ENCODE assay signal across 7 mouse cellular contexts in genomic region chr6:87981030-87981485, GRCm38 (mm10). TPM values are rescaled to one million over a fixed set of nuclear protein-coding genes. Genes with fewer than 3 reads are reported as not detected.
DNase-seq lines count a peak whose midpoint lies in the region; ATAC-seq and TF ChIP-seq lines count a peak whose summit lies in the region.

No protein-coding gene starts in this region.

- ATAC-seq in forebrain, embryonic 11.5 days (replicated peaks; ENCODE audit: low FRiP score) = peak; percentile 34
- peak; percentile 47; the same call in 1 of the 2 replicates for ATAC-seq in kidney, embryonic 15.5 days (replicated peaks; ENCODE audit: low FRiP score)
- ATAC-seq in midbrain, embryonic 13.5 days = peak; percentile 46

- no peaks in the 10 kb centered on the region for H3K4me1 ChIP-seq in bone marrow macrophage, adult 2 months (ENCODE audit: control insufficient read depth, insufficient read depth, low read length)
- H3K4me1 ChIP-seq in forebrain, embryonic 11.5 days (replicated peaks; ENCODE audit: control insufficient read depth, insufficient read depth, low read length) = peaks cover 11% of the 10 kb centered on the region; the same call in 1 of the 2 replicates
- H3K4me1 ChIP-seq in kidney, embryonic 15.5 days = peaks cover 22% of the 10 kb centered on the region
- peaks cover 22% of the 10 kb centered on the region for H3K4me1 ChIP-seq in midbrain, embryonic 13.5 days (replicated peaks)

- whole genome bisulfite sequencing in forebrain, embryonic 11.5 days = under 1% methylated on average over 39 of the region's 56 CpGs
- WGBS in kidney, embryonic 15.5 days = 0% methylated on average over 32 of the region's 56 CpGs
- WGBS in midbrain, embryonic 13.5 days = 0% methylated on average over 25 of the region's 56 CpGs

- H3K4me3 ChIP-seq in bone marrow macrophage, adult 2 months (ENCODE audit: insufficient read depth, low read length) = peak overlapping the region; percentile 49
- peak overlapping the region; percentile 100 for H3K4me3 ChIP-seq in forebrain, embryonic 11.5 days (ENCODE audit: low read depth, low read length)
- H3K4me3 ChIP-seq in kidney, embryonic 15.5 days (replicated peaks) = peak overlapping the region; percentile 73
- H3K4me3 ChIP-seq in midbrain, embryonic 13.5 days (replicated peaks) = peak overlapping the region; percentile 97

- peak; percentile 43 to 65 for DNase-seq in left cerebral cortex, postnatal 36 days (ENCODE audit: low spot score in 2 of 2)
- DNase-seq in left cerebral cortex, adult 9 months (ENCODE audit: low spot score in 2 of 2) = no peak
- DNase-seq in forebrain, embryonic 11.5 days (ENCODE audit: low spot score) = peak; percentile 82
- peak; percentile 32 for DNase-seq in thymus, postnatal 25 days

- H3K36me3 ChIP-seq in forebrain, embryonic 11.5 days (ENCODE audit: control insufficient read depth, insufficient read depth, low read length) = no peaks in the 10 kb centered on the region; the same call in 1 of the 2 replicates
- peaks cover 25% of the 10 kb centered on the region for H3K36me3 ChIP-seq in kidney, embryonic 15.5 days
- H3K36me3 ChIP-seq in midbrain, embryonic 13.5 days = peaks cover 24% of the 10 kb centered on the region

- no peak overlapping the region for H3K27ac ChIP-seq in bone marrow macrophage, adult 2 months (ENCODE audit: insufficient read depth, low read depth, low read length)
- peak overlapping the region; percentile 94 for H3K27ac ChIP-seq in forebrain, embryonic 11.5 days (ENCODE audit: low read depth, low read length)
- H3K27ac ChIP-seq in kidney, embryonic 15.5 days = peak overlapping the region; percentile 88
- peak overlapping the region; percentile 95 for H3K27ac ChIP-seq in midbrain, embryonic 13.5 days

- TF ChIP-seq CTCF in bone marrow macrophage, adult 2 months (IDR thresholded peaks at IDR 0.05; ENCODE audit: low read depth, low read length) = no peak

- TF ChIP-seq POLR2A in bone marrow macrophage, adult 2 months (IDR thresholded peaks at IDR 0.05; ENCODE audit: borderline replicate concordance, low read depth, low read length) = no peak

- H3K9ac ChIP-seq in forebrain, embryonic 11.5 days (ENCODE audit: low read length) = peak overlapping the region; percentile 99
- H3K9ac ChIP-seq in kidney, embryonic 15.5 days = peak overlapping the region; percentile 73
- H3K9ac ChIP-seq in midbrain, embryonic 13.5 days (replicated peaks) = peak overlapping the region; percentile 98

- H3K4me2 ChIP-seq in forebrain, embryonic 11.5 days (ENCODE audit: low read depth, low read length, severe bottlenecking) = peak overlapping the region; percentile 75
- H3K4me2 ChIP-seq in kidney, embryonic 15.5 days = peak overlapping the region; percentile 86
- H3K4me2 ChIP-seq in midbrain, embryonic 13.5 days (replicated peaks) = peak overlapping the region; percentile 76

- no peaks in the 10 kb centered on the region for H3K27me3 ChIP-seq in forebrain, embryonic 11.5 days (ENCODE audit: control insufficient read depth, insufficient read depth, low read length)
- H3K27me3 ChIP-seq in kidney, embryonic 15.5 days = no peaks in the 10 kb centered on the region
- no peaks in the 10 kb centered on the region for H3K27me3 ChIP-seq in midbrain, embryonic 13.5 days

- intact Hi-C loops in left cerebral cortex, postnatal 36 days (cut with DNase I) = loop anchor here (5.0 to 10.0 kb wide), 2 partner anchors 69 to 146 kb away; partner anchors contain the start of genes Gm45140, Hmces and Isy1

- H3K9me3 ChIP-seq in forebrain, embryonic 11.5 days (ENCODE audit: control insufficient read depth, low read length) = no peaks in the 10 kb centered on the region
- H3K9me3 ChIP-seq in kidney, embryonic 15.5 days (replicated peaks) = no peaks in the 10 kb centered on the region
- H3K9me3 ChIP-seq in midbrain, embryonic 13.5 days = no peaks in the 10 kb centered on the region

RNA-seq across cellular contexts. Expression of gene H1fx, which starts 0.4 kb away (rescaled TPM):
- 10 to 100 TPM; 60.4 to 73.0 TPM for total RNA-seq in left cerebral cortex, postnatal 36 days (2021)
- 0.91 and 1.1 TPM in 2 replicates for polyA plus RNA-seq in bone marrow macrophage, adult 2 months (2012; ENCODE audit: insufficient read depth, insufficient read length, missing spikeins)
- 144 and 158 TPM in 2 replicates for polyA plus RNA-seq in forebrain, embryonic 11.5 days (2014; fragmentation: Nextera tagmentation; extraction: Ambion mirVana)
- 25.8 and 28.0 TPM in 2 replicates for polyA plus RNA-seq in kidney, embryonic 15.5 days (2015; fragmentation: Nextera tagmentation; extraction: Ambion mirVana)
- 21.0 and 25.5 TPM in 2 replicates for polyA plus RNA-seq in midbrain, embryonic 13.5 days (2015; fragmentation: Nextera tagmentation; extraction: Ambion mirVana)

Comparison
In these comparisons a context has a peak if more than half of its experiments do, and no peak if none do; other contexts are left out.
1. DNase-seq: peak in left cerebral cortex, postnatal 36 days (2 of 2), forebrain, embryonic 11.5 days (single experiment) and thymus, postnatal 25 days (single experiment); none in left cerebral cortex, adult 9 months (0 of 2).
2. H3K4me3 ChIP-seq: peak in every context shown above with its lines; median percentile 100 in forebrain, embryonic 11.5 days; 97 in midbrain, embryonic 13.5 days; 73 in kidney, embryonic 15.5 days; 49 in bone marrow macrophage, adult 2 months.
3. RNA of gene H1fx, which starts 0.4 kb away (polyA plus RNA-seq): 144 to 158 TPM in forebrain, embryonic 11.5 days, 25.8 to 28.0 TPM in kidney, embryonic 15.5 days and 21.0 to 25.5 TPM in midbrain, embryonic 13.5 days; 0.91 to 1.1 TPM in bone marrow macrophage, adult 2 months; every median in the first group is over 10 times any median in the second.
4. Peak in every context shown above with its lines, with median percentiles within 50 percentile points of each other: ATAC-seq, H3K4me2 ChIP-seq and H3K9ac ChIP-seq.